Mouse (Mus musculus) ES-E14 (cell line): ENCODE data around the gene Cxcl2.

Experiments used
- CHD2 ChIP-seq: IDR thresholded peaks from 2 replicates; pipeline ENCODE4 v1.6.1; 2014; ENCODE audit warnings: mild to moderate bottlenecking, low read depth, low read length, inconsistent platforms
- HCFC1 ChIP-seq: IDR thresholded peaks from 2 replicates; pipeline ENCODE4 v1.6.1; 2012; ENCODE audit warnings: low read length, inconsistent platforms, borderline replicate concordance; ENCODE audit not compliant: insufficient read depth
- MAFK ChIP-seq: IDR thresholded peaks from 2 replicates; pipeline ENCODE4 v1.6.1; 2014; ENCODE audit warnings: mild to moderate bottlenecking, low read depth, low read length, inconsistent platforms; ENCODE audit not compliant: insufficient read depth
- ZC3H11A ChIP-seq: IDR thresholded peaks from 2 replicates; pipeline ENCODE4 v1.6.1; 2012; ENCODE audit warnings: low read depth, mild to moderate bottlenecking, inconsistent platforms, low read length, borderline replicate concordance
- ZNF384 ChIP-seq: IDR thresholded peaks from 2 replicates; pipeline ENCODE4 v1.6.1; 2012; ENCODE audit warnings: low read depth, low read length, inconsistent platforms

- TF ChIP-seq ZC3H11A = no peak
- no peak for TF ChIP-seq MAFK
- no peak for TF ChIP-seq HCFC1
- TF ChIP-seq CHD2 = no peak
- TF ChIP-seq ZNF384 = no peak
Observed at GRCm38 (mm10) chr5:90879307-90880014, 24.2 kb upstream of the Cxcl2 start.
